Mouse (Mus musculus): Measurements from ENCODE around the gene Ackr3.

GRCm38 (mm10) chr1:90220280-90220679 lies 16.5 kb downstream of the Ackr3 start:
- TF ChIP-seq POLR2A (IDR thresholded peaks at IDR 0.05; ENCODE audit: control insufficient read depth, low read depth, low read length) (no peak), CTCF (IDR thresholded peaks at IDR 0.05; ENCODE audit: control insufficient read depth, insufficient read depth, insufficient replicate concordance, low read depth, low read length) (no peak)
